Mouse (Mus musculus) G1E (cell line): ENCODE measurements around the gene Guk1.

Source experiments
- CTCF ChIP-seq: IDR thresholded peaks from 2 replicates; pipeline ENCODE4 v1.5.1; 2012; ENCODE audit warnings: low read depth, low read length, inconsistent platforms, mixed read lengths
- GATA1 ChIP-seq: IDR thresholded peaks from 2 replicates; pipeline ENCODE4 v1.6.1; 2012; ENCODE audit warnings: borderline replicate concordance, low read length, inconsistent platforms, mixed read lengths
- TAL1 ChIP-seq: conservative IDR thresholded peaks from 2 replicates; pipeline ENCODE4 v1.6.1; 2012; ENCODE audit warnings: low read depth, low read length, inconsistent platforms, mixed read lengths

- TF ChIP-seq GATA1 (no peak), CTCF (no peak), TAL1 (no peak)
These were observed 54.9 kb downstream of the Guk1 start for GRCm38 (mm10) chr11:59136994-59137706.
